Mouse (Mus musculus) C2C12 (cell line): ENCODE measurements around the gene Smtn.

Experiments used
- CTCF ChIP-seq: IDR thresholded peaks from one replicate; pipeline ENCODE4 v1.5.1; 2011; ENCODE audit not compliant: control insufficient read depth, insufficient read depth, insufficient read length
- MAX ChIP-seq: IDR thresholded peaks from one replicate; pipeline ENCODE4 v1.6.1; 2011; ENCODE audit warnings: mild to moderate bottlenecking, control low read depth
- MYOD1 ChIP-seq: IDR thresholded peaks from one replicate; pipeline ENCODE4 v1.6.1; 2011; ENCODE audit warnings: low read depth; ENCODE audit not compliant: control insufficient read depth, insufficient read length
- MYOG ChIP-seq: IDR thresholded peaks from one replicate; pipeline ENCODE4 v1.6.1; 2011; ENCODE audit not compliant: control insufficient read depth, insufficient read length; ENCODE audit errors: extremely low read depth

GRCm38 (mm10) chr11:3527766-3528165, 12.6 kb downstream of the Smtn start:
- no peak for TF ChIP-seq CTCF
- no peak for TF ChIP-seq MYOD1
- TF ChIP-seq MYOG = no peak
- no peak for TF ChIP-seq MAX
